Mouse (Mus musculus): ENCODE results near the gene Pcid2.
"Not testable (repeated sequence)": the region's sequence is repeated elsewhere in the genome, so short reads cannot be mapped to it uniquely, and the experiment has no call there.

Gene Pcid2

DNA sequence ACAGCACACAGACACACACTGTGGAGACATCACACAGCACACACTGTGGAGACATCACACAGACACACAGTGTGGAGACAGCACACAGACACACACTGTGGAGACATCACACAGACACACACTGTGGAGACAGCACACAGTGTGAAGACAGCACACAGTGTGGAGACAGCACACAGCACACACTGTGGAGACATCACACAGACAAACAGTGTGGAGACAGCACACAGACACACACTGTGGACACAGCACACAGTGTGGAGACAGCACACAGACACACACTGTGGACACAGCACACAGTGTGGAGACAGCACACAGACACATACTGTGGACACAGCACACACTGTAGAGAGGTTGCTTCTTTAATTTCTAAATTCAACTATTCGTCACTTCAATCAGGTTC, 29.7 kb downstream of the Pcid2 start:
- DNase-seq: not testable (repeated sequence)

GRCm38 (mm10) chr8:13075044-13075443, 30.2 kb downstream of the Pcid2 start:
- DNase-seq: no peak

DNA sequence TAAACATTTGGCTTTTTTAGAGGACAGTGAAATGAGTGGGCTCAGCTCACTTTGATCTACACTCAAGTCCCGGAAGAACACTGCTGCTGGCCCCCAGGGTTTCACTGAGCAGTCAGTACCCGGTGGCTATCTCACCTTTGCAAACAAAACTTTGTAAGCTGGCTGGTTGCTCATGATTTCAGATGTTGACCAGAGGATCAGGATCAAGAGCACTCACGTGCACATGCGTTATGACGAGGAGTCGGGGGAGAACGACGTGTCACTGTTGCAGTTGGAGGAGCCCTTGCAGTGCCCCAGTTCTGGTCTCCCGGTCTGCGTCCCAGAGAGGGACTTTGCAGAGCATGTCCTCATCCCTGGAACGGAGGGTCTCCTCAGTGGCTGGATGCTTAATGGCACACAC, 32.0 kb downstream of the Pcid2 start:
- DNase-seq: no peak

DNA sequence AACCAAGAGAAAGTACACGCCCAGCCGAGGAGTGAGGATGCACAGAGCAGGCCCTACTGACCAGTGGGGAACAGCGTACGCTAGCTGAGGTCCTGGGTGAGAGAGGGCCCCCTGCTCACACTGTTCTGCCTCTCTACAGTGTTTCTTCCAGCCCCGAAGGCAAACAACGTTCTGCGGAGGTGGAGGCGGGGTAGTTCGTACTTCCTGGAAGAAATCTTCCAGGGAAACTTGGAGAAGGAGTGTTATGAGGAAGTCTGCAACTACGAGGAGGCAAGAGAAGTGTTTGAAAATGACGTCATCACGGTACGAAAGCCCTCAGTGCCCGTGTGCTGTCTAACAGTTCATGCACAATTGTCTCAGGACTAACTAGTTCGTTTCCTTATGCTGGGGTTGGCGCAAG, 42.1 kb downstream of the Pcid2 start:
- no peak for DNase-seq

- no peak for DNase-seq
Measured at GRCm38 (mm10) chr8:13060441-13061150, 44.7 kb downstream of the Pcid2 start, which contains the start of gene Proz. Gene Proz (plus strand): TSS chr8:13060914.

DNA sequence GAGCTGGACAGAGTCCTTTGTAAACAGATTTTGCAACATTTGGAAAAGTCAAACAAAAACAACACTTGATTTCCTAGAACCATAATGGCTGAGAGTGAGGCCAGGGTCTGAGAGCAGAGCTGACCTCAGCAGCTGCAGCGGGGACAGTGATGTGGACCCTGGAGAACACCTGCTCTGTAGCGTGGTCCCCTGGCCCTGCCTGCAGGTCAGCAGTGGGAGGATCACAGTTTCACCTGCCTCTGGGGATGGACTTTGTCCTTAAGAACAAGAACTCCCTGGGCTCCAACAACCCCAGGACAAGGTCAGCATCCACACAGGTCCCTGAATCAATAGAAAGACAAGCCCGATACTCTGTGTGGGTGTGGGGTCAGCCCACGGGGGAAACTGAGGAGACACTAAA, 47.9 kb downstream of the Pcid2 start:
- DNase-seq: no peak

DNA sequence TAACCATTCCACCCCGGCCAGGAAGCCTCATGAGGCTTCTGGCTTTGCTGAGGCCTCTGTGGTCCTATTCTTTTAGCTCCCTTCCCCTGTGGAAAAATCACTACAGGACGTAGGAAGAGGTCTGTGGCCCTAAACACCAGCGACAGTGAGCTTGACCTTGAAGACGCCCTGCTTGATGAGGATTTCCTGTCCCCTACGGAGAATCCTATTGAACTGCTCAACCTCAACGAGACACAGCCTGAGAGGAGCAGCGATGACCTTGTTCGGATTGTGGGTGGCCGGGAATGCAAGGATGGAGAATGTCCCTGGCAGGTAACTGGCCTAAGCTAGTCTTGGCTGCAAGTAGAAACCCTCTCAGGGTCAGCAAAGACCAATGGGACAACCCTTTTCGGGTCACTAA, 54.7 kb downstream of the Pcid2 start:
- DNase-seq: no peak

DNA sequence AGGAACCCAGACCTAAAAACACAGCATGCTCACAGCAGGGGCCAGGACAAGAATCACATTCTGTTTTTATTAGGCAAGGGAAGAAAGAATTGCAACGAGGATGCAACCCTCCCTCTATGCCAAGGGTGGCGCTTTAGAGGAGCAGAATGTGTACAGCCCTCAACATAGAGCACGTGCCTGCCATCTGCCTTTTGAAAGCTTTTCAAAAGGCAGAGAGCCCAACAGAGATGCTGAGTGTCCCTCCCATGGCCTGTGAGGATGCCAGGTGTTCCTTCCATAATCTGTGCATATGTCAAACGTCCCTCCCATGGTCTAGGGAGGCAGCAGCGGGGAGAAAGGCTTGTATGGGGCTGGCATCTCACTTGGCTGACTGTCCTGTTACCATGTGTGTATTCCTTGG, 57.6 kb downstream of the Pcid2 start:
- DNase-seq: no peak

- no peak for DNase-seq
Measured at GRCm38 (mm10) chr8:13041459-13041858, 63.8 kb downstream of the Pcid2 start.

DNA sequence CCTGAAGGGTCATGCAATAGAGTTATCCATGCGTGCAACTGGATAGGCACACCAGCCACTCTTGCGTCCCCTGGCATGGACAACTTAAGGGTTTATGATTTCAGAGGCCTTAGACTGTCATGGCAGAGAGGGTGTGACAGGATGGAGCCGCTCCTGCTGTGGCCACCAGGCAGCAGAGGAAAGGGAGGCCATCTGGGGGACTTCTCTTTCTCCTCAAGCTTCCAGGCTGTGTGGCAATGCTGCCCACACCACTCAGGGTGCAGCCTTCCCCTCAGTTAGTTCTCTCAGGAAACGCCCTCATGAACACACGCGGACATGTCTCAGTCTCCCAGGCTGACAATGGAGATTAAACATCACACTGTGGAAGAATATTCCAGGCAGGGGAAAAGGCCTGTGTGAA, 66.2 kb downstream of the Pcid2 start:
- no peak for DNase-seq

DNA sequence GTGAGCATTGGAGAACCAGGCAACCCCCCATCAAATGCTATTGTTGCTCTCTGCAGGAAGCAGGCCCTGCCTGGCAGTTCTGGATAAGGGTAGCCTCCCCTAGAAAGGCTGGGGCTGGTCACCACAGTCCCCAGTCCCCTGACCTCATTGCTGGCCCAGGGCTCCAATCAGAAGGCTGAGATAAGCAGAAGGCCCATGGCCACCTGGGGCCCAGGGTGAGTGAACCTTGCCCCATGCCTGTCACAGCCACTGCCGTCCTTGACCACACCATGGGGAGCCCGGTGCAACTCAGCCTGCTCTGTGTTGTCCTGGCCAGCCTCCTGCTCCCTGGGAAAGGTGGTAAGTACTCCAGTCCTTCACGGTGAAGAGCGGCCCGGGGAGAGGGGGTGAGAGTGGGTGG, 67.7 kb downstream of the Pcid2 start:
- no peak for DNase-seq

- DNase-seq: no peak
Measured at GRCm38 (mm10) chr8:13037015-13037414, 68.2 kb downstream of the Pcid2 start, which contains the start of gene F10. Gene F10 (plus strand): TSS chr8:13037308.

GRCm38 (mm10) chr8:13036346-13036812, 68.9 kb downstream of the Pcid2 start:
- no peak for DNase-seq

GRCm38 (mm10) chr8:13028482-13028881, 76.8 kb downstream of the Pcid2 start:
- no peak for DNase-seq

DNA sequence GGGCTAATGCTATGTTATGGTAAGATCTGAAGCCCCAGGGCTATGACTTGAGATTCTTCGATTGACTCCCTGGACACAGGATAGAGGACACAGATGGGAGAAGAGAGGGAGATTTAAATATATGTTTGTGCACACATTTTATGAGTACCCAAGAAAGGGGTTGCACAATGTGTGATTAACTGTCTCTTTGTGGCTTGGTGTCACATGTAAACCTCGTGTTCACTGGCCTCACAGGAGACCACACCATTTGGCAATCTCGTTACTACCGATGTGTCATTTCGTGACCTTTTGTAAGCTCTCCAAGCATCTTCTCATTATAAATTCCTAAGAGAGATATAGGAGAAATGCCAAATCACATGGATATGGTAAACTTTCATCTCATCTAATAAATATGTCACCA, 77.6 kb downstream of the Pcid2 start:
- no peak for DNase-seq
